Mouse (Mus musculus) lung, postnatal 0 days (tissue): ENCODE measurements around the gene Kcnip4.

Source experiments
- CTCF ChIP-seq: IDR thresholded peaks from 2 replicates; pipeline ENCODE4 v1.5.1; 2016; ENCODE audit warnings: antibody characterized with exemption, mild to moderate bottlenecking
- EP300 ChIP-seq: IDR thresholded peaks from 2 replicates; pipeline ENCODE4 v1.6.1; 2016; ENCODE audit warnings: antibody characterized with exemption, mild to moderate bottlenecking, control low read depth

DNA sequence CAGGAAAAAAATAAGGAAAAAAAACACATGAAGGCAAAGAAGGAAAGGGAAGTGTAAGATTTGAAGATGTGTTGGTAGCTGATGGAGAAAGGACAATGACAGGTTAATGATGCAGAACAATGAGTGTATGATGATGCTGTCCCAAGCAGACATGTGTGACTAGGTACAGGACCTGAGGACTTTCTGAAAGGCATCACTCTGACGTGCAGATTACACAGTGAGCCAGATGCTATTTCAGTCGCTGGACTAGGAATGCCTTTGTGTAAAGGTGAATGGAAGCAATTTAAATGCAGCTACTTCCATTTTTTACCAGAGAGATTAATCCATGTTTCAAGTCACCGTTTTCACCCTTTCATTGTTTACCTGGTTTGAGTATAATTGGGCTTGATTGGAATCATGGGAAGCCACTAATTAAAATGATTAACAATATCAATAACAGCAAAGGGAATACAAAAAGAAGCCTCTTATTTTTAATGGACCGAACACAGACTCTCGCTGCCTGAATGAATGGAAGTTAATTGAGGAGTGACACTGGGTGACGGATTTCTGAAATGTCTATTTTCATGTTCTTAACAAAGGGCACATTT lies 483.4 kb downstream of the Kcnip4 start:
- no peak for TF ChIP-seq CTCF
- no peak for TF ChIP-seq EP300
